Mouse (Mus musculus) CD4-positive, CD25-positive, alpha-beta regulatory T cell, adult 2 months (primary cell): Measurements from ENCODE around the gene Tmprss11e.

ENCODE experiments used
- DNase-seq: peaks from one replicate; pipeline ENCODE4 v3.0.0-alpha.2; 2012; ENCODE audit warnings: low read depth, low spot score

Gene Tmprss11e

DNA sequence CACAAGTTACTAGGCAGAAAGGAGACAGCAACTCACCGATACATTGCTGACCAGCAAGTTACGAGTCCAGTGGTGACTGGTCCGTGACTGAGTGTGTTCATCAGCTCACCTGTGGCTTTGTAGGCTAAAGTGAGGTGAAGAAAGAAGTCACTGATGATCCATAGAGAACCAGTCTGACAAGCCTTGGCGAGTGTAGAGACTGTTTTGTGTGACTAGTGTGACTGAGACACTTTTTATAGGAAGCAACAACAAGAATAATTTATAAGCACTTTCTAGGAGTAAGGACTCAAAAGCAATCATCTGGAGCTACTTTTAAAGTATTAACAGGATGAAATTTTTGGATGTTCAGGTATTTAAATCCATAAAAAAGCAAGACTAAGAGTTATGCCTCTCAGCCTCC, at the start of gene Tmprss11e:
Gene Tmprss11e (minus strand): TSS at position 101 of the 400 bp plus-strand sequence.
- no peak for DNase-seq

DNA sequence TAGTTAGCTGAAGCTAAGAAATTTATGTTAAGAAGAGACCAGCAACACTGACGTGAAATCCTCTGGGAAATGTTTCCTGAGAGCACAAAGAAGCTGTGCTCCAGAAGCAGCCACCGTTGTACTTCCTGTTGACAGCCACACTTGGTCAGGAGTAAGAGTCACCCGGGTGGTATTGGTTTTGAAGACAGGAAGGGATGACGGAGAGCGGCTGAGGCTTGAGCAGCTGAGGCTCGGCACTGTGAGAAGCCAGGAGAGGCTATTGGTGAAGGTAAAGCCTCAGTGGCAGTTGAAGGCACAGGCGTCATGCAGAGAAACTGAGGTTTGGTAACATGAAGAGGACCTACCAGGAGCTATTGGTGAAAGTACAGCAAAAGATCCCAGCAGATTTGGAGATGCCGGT, 47.2 kb upstream of the Tmprss11e start:
- DNase-seq, result peak; percentile 36

- no peak for DNase-seq
Observed at GRCm38 (mm10) chr5:86792249-86792648, 46.6 kb upstream of the Tmprss11e start.

DNA sequence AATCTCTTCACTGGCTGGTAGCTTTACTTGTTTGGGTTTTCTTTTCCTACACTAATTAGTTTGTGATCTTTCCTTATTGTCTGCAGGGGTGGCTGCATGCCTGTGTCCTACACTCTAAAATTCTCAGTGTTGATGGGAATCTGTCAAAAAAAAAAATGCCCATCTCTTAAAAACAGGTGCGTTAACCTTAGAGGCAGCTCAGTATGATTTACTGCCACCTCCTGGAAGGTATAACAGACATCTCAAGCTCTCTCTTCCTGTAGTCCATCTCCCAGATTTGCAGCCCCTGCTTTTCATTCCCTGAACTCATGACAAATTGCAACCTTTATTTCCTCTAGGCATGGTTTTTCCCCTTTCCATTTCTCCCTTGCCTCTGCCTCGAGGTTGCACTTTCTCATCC, 44.3 kb upstream of the Tmprss11e start:
- no peak for DNase-seq

DNA sequence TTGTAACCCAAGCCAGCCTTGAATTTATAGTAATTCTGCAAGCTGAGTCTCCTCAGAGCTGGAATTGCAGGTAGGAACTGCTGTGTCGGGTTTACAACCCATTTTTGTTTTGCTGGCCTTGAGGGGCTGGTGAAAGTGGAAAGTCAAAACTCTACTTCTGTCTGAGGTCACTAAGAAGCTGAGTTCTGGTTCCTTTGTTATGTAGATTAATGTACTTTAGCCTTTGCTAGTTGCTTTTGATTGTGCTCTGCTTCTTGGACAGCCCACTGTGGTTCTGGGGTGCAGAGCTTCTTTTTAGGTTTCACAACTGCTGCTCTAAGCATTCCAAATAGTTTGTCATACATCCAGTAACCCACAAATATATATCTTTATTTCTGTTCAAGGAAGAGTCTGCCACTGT, 41.2 kb upstream of the Tmprss11e start:
- no peak for DNase-seq

GRCm38 (mm10) chr5:86784205-86784604, 38.6 kb upstream of the Tmprss11e start:
- no peak for DNase-seq

GRCm38 (mm10) chr5:86783059-86783458, 37.4 kb upstream of the Tmprss11e start:
- peak; percentile 56 for DNase-seq

DNA sequence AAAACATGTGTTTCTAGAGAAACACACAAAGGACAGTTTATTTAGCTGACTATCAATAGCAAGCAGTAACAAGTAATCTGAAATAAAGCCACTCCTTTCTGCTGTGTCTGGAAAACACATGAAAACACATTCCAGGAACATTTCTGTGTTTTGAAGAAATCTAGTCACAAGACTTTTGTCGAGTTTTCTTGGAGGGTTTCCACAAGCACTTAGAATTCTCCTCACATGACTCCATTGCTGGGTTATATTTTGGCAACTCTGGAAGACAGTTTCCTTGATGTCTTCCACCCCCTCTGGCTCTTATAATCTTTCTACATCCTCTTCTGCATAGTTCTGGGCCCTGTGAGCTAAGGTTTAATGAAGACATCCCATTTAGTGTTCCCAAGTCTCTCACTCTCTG, 32.9 kb upstream of the Tmprss11e start:
- no peak for DNase-seq

DNA sequence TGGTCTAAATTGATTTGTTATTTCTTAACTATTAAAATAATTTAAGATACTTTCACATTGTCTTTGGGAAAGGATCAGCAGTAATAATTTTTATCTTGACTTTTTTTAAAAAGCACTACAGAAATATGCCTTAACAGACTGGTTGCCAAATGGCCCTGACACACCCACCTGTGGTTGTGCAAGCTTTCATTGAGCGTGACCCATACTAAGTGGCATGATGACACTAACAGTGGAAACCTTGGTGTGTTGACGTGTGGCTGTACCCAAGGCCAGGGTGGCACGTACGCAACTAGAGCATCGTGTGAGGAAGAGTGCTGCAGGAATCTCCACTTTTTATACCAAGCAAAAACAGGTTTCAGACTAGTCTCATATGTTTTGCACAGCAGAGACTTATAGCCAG, 31.3 kb upstream of the Tmprss11e start:
- DNase-seq, result no peak

GRCm38 (mm10) chr5:86771010-86771409, 25.4 kb upstream of the Tmprss11e start:
- DNase-seq, result peak; percentile 3

- DNase-seq, result no peak
Observed at GRCm38 (mm10) chr5:86769015-86769658, 23.5 kb upstream of the Tmprss11e start.

DNA sequence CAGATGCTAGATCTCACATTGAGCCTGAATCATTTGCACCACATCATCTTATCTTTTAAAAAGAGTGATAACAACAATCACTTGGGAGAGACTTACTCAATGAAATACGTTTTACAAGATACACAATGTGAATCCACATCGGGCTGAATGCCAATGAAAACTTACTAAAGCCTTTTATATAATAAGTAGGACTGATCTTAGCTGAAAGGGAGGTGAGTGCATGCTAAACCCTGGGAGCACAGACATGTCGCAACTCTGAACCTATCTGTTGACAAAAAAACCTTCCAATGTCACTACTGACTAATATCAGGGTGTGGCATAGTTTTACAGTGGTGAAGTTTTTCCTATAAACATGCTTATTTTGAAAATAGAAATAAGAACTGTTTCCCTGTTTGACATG, 2.8 kb downstream of the Tmprss11e start:
- peak; percentile 1 for DNase-seq

DNA sequence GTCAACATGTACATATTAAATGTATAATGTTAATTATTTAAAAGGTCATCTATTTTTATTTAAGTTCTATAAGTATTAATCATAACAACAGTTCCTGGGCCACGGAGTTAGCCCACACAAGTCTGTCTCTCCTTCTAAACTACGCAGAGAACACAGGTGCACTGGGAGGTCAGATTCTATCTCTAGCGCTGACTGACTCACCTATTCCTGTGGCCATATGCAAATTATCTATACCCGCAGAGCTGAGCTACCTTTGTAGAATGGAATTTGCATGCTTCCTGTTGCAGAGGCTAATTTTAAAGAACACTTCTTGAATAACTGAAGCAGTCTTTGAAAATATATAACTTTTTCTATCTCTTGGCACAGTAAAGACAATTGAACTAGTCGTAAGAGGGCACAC, 4.5 kb downstream of the Tmprss11e start:
- DNase-seq, result peak; percentile 60

DNA sequence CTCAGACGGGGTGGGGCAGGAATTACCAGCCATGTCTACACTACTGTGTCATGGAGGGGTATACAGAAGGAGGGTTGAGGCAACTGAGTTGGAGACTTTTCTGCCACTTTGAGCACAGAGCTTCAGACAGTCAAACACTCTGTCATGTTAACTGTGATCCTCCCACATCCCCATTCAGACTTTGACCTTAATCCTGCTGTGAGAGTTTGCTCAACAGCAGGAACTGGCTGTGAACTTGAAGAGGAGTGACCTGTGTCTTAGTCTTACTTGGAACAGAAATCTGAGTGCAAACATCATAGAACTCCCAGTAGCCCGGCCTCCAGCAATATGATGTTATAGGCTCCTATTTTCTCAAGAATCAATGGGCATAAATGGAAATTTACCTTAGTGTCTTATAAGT, 9.8 kb downstream of the Tmprss11e start:
- no peak for DNase-seq

- DNase-seq, result no peak
Observed at GRCm38 (mm10) chr5:86730587-86730986, 15.0 kb downstream of the Tmprss11e start.

DNA sequence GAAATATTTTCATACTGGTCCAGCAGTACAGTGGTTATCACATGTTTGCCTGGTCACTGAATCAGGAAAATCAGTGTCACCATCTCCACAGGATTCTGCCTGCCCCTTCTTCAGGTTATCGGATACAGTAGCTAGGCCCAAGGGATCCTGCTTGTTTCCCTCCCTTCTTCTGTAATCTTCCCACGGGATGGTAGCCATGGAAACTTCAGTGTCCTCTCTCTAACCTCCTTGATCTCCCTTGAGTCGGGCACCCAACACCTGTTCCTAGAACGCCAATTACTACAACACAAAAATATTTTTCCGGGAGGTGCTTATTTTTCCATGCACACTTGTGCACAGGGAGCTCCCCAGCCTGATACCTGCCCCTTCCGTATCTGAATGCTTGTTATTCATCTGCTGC, 17.0 kb downstream of the Tmprss11e start:
- no peak for DNase-seq

- no peak for DNase-seq
Observed at GRCm38 (mm10) chr5:86727033-86727432, 18.6 kb downstream of the Tmprss11e start.

DNA sequence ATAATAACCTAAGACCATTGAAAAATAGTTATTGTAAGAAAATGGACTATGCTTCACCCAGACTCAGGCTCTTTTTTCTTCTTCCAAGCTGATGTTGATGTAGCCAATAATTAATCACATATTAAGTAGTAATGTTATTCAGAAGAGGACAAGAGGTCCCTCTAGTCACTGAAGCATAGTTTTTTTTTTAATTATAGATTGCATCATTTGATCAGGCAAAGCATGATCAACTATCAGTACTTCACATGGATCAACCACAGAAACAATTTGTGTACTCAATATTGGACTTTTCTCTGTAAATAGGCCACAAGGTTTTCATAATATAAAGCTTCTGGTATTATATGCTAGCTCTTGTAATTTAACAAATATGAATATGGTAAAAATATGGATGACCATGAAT, 20.6 kb downstream of the Tmprss11e start:
- no peak for DNase-seq

DNA sequence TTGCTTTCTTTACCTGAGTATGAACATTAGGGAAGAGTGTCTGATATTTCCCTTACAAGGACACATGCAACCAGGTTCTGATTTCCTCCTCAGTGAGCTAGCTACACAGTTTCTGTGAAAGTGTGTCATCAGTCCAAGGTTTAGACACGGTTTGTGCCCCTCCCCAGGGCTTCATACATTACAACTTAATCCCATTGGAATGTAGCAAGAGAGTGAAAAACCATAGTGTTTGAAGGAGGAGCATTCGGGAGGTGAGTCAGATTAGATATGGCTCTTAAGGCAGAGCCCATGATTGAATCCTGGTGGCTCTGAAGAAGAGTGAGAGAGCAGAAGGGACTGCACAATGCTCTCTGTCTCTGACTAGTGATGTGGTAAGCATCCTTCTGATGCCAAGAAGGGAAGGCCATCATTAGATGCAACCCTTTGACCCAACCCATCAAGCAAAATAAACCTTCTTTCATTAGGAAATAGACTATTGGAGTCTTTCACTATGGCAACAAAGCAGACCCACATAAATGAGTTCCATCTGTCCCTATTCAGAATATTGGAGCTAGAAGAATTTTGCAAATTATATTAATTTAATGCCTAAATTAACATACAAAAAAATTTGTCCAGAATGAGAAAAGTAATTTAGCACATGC, 22.7 kb downstream of the Tmprss11e start:
- DNase-seq, result no peak

GRCm38 (mm10) chr5:86714967-86715366, 30.6 kb downstream of the Tmprss11e start:
- no peak for DNase-seq

DNA sequence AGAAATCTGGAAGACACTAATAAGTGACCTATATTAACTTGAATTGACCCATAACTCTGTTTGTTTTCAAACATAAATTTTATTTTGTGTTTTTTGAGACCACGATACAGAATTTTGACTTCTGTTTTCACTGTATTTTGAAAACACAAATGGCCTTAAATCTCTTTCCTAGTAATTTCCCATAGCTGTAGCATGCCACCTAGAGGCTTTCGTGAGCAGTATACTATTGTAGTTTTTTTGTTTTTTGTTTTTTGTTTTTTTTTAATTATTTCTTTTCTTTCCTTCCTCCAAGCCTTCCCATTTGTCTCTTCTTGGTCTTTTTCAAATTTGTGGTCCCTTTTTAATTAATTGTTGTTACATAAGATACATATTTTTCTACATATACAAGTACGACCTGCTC, 40.7 kb downstream of the Tmprss11e start:
- DNase-seq, result no peak

DNA sequence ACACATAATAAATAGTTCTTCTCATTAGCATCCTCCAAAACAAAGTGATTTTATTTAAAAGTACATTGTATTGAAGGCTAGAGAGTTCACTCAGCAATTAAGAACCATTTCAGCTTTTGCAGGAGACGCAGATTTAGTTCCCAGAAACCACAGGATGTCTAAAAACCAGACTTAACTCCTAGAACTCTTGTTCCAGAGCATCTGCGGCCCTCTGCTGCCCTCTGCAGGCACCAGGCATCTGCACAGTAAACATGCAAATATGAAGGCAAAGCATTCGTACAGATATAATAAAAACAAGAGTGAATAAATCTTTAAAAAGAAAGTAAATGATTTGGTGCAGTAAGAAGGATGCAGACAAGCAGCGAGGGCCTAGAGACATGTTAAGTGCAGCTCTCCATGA, 60.9 kb downstream of the Tmprss11e start:
- peak; percentile 35 for DNase-seq

- no peak for DNase-seq
Observed at GRCm38 (mm10) chr5:86676262-86676661, 69.4 kb downstream of the Tmprss11e start, which contains the start of gene Tmprss11b. Gene Tmprss11b (minus strand): TSS chr5:86676362.
